Mouse (Mus musculus): ENCODE data around the gene Tst.

Gene Tst

DNA sequence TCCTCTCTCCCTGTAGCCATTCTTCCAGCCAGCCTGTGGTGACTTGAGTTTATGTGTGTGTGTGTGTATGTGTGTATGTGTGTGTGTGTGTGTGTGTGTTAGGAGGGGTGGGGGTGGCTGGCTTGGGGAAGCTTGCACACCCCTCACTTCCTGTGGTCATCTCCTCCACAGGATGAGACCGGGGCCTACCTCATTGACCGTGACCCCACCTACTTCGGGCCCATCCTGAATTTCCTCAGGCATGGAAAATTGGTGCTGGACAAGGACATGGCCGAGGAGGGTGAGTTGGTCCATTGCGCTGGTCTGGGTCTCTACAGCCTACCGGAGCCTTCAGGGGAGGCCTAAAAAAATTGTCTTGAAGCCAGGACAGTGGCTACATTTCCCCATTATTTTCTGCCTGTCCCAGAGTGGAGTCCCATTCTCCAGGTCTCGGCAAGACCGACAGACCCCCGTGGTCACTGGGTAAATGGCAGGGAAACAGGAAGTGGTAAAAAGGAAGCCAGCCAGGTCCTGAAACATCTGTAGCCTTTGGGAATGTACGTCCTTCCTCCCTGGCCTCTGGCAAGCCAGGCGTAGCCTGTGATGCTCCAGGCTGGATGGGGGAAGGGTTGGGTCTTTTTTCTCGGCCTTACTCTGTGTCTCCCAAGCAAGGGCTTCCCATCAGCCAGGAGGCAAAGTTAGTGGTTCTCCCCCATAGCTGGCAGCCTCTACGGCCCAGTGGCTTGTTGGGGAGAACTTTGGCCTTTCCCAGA is 24.3 kb upstream of the Tst start:
- no peak for DNase-seq (ENCODE audit: low read depth)

- no peak for DNase-seq (ENCODE audit: low read depth)
Observed at GRCm38 (mm10) chr15:78429139-78429459, 23.4 kb upstream of the Tst start.

DNA sequence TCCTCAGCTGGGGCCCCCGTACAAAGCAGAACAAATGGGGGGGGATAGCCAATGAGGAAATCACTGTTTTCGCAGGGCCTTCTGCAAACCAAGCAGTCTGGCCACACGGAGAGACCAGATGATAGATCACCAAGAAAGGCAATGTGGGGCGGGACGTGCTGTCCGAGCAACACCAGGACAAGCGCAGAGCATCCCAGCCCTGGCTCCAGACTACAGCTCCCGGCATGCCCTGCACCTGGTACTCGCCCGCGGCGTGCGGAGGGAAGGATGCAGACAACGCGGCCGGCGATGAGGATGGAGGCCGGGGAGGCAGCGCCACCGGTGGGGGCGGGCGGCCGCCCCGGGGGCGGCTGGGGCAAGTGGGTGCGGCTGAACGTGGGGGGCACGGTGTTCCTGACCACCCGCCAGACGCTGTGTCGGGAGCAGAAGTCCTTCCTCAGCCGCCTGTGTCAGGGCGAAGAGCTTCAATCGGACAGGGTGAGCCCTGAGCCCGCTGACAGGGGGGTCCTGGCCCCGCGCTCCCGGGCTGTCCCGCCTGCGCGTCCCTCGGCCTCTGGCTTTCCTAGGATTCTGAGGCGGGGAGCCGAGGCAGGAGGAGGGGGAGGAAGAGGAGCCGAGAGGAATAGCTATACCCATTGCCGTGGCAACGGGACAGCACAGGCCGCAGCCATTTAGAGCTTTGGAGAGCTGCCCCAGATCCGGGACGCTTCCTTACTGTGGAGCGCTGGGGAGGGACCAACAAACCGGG is 22.9 kb upstream of the Tst start, which contains the start of gene Kctd17:
Gene Kctd17 (plus strand): TSS at position 174 of the 748 bp plus-strand sequence.
- peak; percentile 67 for DNase-seq (ENCODE audit: low read depth)

DNA sequence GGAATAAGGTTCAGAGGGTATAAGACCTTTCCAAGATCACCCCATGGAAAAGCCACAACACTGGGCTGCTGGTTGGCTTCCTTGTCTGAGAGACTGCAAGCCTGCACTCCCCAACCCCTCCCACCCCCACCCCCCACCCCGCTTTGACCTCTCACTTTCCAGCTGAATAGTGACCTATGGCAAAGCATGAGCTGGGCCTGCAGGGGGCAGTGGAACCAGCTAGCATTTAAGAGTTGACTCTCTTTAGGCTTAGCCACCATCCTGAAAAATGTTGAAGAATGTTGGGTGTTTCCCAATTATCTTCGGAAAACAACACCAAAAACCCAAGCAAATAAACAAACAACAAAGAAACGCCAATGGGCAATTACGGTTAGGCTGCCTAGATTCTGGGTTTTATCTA is 19.5 kb upstream of the Tst start:
- no peak for DNase-seq (ENCODE audit: low read depth)

GRCm38 (mm10) chr15:78424507-78424906 is 18.8 kb upstream of the Tst start:
- DNase-seq (ENCODE audit: low read depth), result no peak

- peak; percentile 94 for DNase-seq (ENCODE audit: low read depth)
Observed at GRCm38 (mm10) chr15:78422046-78422956, 16.6 kb upstream of the Tst start.

DNA sequence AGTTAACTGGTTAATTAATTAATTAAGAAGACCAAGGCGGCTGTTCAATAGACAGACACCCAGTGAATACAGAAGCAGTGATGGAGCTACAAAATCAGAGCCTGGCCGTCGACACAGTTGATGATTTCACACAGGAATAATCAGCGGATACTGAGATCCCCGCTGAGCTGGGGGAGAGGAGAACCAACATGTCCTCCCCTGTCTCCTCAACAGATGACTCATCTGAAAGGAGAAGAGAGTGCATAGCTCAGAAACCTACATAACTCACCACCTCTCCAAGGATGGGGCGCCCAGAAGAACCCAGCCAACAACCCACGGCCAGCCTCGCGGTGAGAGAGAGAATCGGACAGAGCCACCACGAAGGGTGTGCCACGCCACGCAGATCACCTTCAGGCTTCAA is 14.7 kb upstream of the Tst start:
- no peak for DNase-seq (ENCODE audit: low read depth)

- no peak for DNase-seq (ENCODE audit: low read depth)
Observed at GRCm38 (mm10) chr15:78416937-78417336, 11.2 kb upstream of the Tst start.

DNA sequence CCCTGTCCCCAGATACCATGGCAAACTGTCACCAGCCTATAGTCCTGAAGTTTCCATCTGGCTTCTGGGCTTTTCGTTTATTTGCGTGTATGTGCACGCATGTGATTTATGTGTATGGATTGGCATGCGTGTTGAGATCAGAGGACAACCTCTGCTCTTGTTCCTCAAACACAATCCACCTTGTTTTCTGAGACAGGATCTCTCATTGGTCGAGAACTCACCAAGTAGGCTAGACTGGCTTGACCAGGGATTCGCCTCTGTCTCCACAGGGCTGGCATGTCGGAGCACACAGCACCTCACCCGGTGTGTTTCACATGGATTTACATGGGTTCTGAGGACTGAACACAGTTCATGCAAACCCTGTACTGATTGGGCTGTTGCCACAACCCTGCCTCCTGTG is 8.4 kb upstream of the Tst start:
- DNase-seq (ENCODE audit: low read depth), result no peak

GRCm38 (mm10) chr15:78413719-78414117 is 8.0 kb upstream of the Tst start:
- DNase-seq (ENCODE audit: low read depth), result no peak

DNA sequence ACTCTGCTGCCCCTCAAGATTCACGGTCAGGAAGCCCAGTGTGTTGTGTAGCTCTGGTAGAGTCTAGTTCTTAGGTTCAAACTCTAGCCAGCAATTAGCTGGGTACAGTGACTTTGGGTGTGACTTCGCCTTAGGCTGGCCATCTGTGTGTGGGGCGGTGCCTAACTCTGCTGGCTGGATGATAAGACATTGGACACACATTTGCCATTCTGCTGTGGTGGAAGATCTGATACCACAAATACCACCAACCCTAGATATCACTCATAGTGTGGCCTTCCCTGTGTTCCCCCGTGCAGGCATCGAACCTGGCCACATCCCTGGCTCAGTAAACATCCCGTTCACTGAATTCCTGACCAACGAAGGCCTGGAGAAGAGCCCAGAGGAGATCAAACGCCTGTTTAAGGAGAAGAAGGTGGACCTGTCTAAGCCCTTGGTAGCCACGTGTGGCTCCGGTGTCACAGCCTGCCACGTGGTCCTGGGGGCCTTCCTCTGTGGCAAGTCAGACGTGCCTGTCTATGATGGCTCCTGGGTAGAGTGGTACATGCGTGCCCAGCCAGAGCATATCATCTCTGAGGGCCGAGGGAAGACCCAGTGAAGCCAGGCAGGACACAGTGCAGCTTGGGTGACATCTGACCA is 7.5 kb upstream of the Tst start:
- DNase-seq (ENCODE audit: low read depth), result no peak

DNA sequence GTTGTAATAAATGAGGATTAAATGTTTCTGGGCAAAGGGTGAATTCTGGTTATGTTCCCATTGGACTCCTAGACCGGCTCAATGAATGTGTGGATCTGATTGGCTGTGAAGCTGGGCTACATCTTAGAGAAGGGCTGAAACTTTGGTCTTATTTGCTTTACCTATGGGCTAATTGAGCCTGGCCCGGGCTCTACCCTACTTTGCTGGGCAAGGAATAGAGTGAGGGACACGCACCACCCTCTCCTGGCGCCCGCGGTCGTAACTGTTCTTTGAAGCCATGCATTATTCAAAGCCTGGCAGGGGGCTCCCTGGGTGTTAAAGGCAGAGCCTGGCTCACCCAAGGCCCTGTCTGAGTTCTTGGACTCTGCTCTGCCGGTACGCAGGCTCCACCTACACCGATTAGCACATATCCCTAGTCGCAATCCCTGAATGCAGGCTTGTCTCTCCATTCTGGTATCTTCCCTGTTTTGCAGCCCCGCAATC is 3.9 kb upstream of the Tst start:
- DNase-seq (ENCODE audit: low read depth), result no peak

DNA sequence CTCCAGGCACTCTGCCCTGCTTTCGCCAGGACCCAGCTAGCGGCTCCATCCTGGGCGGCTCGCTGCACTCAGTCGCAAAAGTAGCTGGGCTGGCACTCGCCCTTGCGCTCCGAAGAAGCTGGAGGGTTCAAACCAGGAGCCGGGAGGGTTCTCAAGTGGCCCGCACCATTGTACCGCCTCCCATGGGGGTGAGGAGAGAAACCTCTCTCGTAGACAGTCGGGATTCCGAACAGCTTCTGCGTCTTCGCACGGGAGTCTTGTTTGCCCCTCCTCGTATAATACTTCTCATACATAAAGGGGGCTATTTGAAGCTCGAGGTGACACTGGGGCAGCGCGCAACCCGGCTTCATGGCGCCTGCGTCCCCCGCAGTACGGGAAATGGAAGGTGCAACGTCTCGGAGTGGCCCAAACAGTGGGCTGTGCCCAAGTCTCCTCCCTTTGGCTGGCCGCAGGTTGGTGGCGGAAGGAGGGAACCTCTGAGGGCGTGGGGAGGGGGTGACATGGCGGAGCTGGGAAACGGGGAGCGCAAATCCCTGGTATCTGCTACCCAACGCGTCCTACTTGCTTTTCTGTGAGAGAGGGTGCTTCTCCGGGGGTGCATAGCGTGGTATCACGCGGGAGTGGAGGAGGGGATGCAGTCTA is 707 bp upstream of the Tst start, which contains the start of gene Mpst:
Gene Mpst (plus strand): TSS at position 124 of the 642 bp plus-strand sequence.
- DNase-seq (ENCODE audit: low read depth), result peak; percentile 95

- DNase-seq (ENCODE audit: low read depth), result no peak
Observed at GRCm38 (mm10) chr15:78405098-78405497, 609 bp downstream of the Tst start.

- DNase-seq (ENCODE audit: low read depth), result no peak
Observed at GRCm38 (mm10) chr15:78403896-78404295, 1.8 kb downstream of the Tst start.

DNA sequence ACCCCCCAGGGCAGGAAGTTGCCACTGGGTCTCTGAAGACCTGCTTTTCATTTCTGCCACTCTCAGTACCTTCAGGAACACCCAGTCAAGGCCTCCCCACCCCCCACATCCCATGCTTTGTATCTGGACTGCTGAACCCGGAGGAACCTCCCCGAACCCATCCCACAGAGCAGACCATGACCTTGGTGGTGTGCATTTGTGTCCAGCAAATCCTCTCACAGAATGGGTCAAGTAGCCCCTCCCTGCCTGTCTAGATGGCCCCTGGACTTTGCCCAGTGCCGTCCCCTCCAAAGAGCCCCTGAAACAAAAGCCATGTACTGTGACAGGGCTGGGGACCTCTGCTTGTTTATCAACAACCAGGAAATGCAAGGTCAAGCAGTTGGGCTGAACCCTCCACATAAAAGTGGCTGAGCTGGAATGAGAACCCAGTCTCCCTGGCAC is 2.4 kb downstream of the Tst start:
- no peak for DNase-seq (ENCODE audit: low read depth)

GRCm38 (mm10) chr15:78402423-78402822 is 3.3 kb downstream of the Tst start:
- DNase-seq (ENCODE audit: low read depth), result no peak

DNA sequence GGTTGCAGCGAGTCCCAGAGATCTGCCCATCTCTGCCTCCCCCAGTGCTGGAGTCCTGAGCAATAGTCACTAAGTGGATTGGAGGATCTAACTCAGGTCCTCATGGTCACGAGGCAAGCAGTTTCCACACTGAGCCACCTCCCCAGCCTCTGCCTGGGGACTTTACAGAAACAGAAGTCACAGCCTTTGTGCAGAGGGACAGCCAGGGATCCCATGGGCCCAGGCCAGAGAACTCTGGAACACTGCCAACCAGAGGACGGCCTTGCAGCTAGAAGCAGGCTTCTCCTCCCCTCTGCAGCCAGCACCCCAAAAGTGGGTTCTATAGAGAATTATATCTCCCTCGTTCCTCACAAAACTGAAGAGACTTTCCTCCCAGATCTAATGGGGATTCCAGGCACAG is 3.8 kb downstream of the Tst start:
- DNase-seq (ENCODE audit: low read depth), result no peak

DNA sequence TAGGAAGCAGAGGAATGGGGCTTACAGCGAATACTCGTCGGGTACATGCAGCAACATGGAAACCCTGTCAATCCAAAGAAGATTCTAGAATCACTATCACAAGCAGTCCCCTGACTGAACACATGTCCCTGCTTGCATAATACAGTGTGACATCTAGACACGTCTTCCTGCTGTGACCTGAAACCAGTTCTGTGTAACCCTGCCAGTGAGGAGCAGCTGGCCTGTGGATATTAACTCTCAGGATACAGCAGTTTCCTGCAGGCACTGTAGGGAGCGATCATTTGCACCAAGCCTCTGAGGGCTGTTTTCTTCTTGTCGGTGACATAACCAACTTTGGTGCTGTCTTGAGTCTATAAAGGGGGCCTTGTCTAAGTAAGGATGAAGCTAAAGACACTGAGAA is 4.4 kb downstream of the Tst start:
- no peak for DNase-seq (ENCODE audit: low read depth)

DNA sequence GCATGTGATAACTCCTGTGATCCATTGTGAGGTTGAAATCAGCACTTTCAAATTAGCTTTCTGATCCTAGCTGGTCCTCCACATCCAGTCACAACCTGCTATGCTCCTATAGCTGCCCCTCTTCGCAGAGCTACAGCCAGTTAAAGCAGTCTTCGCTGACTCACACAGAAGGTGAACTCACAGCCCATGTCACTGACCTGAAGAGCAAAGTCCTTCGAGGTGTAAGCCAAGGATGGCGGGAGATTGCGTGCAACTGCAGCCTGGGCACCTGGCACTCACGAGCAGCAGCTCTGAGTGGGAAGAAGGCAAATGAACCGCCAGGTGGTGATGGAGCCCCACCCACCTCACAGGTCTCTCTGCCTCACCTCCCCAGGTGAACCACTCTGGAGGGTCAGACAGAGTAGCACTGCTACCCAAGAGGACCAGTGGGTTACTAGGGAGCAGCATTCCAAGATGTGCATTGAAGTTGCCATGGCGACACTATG is 10.2 kb downstream of the Tst start, which contains the start of gene Tex33:
Gene Tex33 (minus strand): TSS at position 435 of the 485 bp plus-strand sequence.
- no peak for DNase-seq (ENCODE audit: low read depth)

GRCm38 (mm10) chr15:78390855-78391254 is 14.9 kb downstream of the Tst start:
- peak; percentile 52 for DNase-seq (ENCODE audit: low read depth)
